Mouse (Mus musculus) kidney, postnatal 0 days (tissue): ENCODE results near the gene Ccp110. TPM values are rescaled to one million over a fixed set of nuclear protein-coding genes. Genes with fewer than 3 reads are reported as not detected.

Experiments used
- ATAC-seq: fragments of 200-750 bp; cut with Nextera tagmentation; replicated peaks from 2 replicates; pipeline ENCODE4 v1.8.0; 2017; ENCODE audit warnings: low read depth, moderate number of reproducible peaks, moderate TSS enrichment, moderate library complexity; ENCODE audit not compliant: low FRiP score
- DNase-seq: peaks from one replicate; pipeline ENCODE4 v3.0.0-alpha.2; 2016; ENCODE audit warnings: low spot score
- H3K27ac ChIP-seq: fragments of 300-500 bp; sonication (generic); 2 replicates; pipeline ENCODE4 v1.5.1; 2014; ENCODE audit warnings: mild to moderate bottlenecking
- H3K27me3 ChIP-seq: fragments of 300-500 bp; sonication (generic); 2 replicates; pipeline ENCODE4 v1.6.1; 2014; ENCODE audit warnings: low read length, mixed read lengths; ENCODE audit not compliant: insufficient read depth
- H3K36me3 ChIP-seq: fragments of 300-500 bp; sonication (generic); 2 replicates; pipeline ENCODE4 v1.6.1; 2014; ENCODE audit warnings: low read length, mixed read lengths; ENCODE audit not compliant: insufficient read depth
- H3K4me1 ChIP-seq: fragments of 300-500 bp; sonication (generic); replicated peaks from 2 replicates; pipeline ENCODE4 v1.6.1; 2014; ENCODE audit warnings: antibody characterized with exemption, low read length, mixed read lengths; ENCODE audit not compliant: insufficient read depth
- H3K4me2 ChIP-seq: fragments of 300-500 bp; sonication (generic); 2 replicates; pipeline ENCODE4 v1.6.1; 2014; ENCODE audit warnings: mild to moderate bottlenecking, low read length, moderate library complexity, mixed read lengths
- H3K4me3 ChIP-seq: fragments of 300-500 bp; sonication (generic); replicated peaks from 2 replicates; pipeline ENCODE4 v1.5.1; 2014; ENCODE audit warnings: low read depth, low read length
- H3K9ac ChIP-seq: fragments of 300-500 bp; sonication (generic); 2 replicates; pipeline ENCODE4 v1.6.1; 2014; ENCODE audit warnings: low read depth, low read length
- H3K9me3 ChIP-seq: fragments of 300-500 bp; sonication (generic); replicated peaks from 2 replicates; pipeline ENCODE4 v1.6.1; 2016; ENCODE audit warnings: low read length, inconsistent platforms, mixed read lengths
- CTCF ChIP-seq: IDR thresholded peaks from 2 replicates; pipeline ENCODE4 v1.5.1; 2016; ENCODE audit warnings: antibody characterized with exemption, low read depth, mild to moderate bottlenecking, moderate library complexity
- WGBS: fragments of 180-500 bp; shearing (Covaris S2); extraction: QIAGEN DNeasy Blood & Tissue Kit; methylation state at CpG from one replicate; pipeline ENCODE4 v1.1.7; 2014; 5-methylcytosine and 5-hydroxymethylcytosine counted together
- polyA plus RNA-seq: library from polyadenylated mRNA; unstranded; fragments of >200 nt; fragmentation: Nextera tagmentation; extraction: Ambion mirVana; gene quantifications from 2 replicates; pipeline ENCODE4 v1.2.1, GENCODE M21; 2015

The Ccp110 gene
- polyA plus RNA-seq, 1 experiment from 2014 or later, result 6.8 TPM

- Histone ChIP-seq H3K9me3 (no peaks in the 10 kb centered on the region), H3K4me2 (no peak overlapping the region), H3K36me3 (peaks cover 27% of the 10 kb centered on the region), H3K4me1 (0 out of 2 replicates have a peak, but pooled peaks cover 5% of the 10 kb centered on the region), H3K4me3 (no peak overlapping the region), H3K27ac (no peak overlapping the region), H3K9ac (no peak overlapping the region), H3K27me3 (no peaks in the 10 kb centered on the region)
- no peak for DNase-seq
- no peak for TF ChIP-seq CTCF
- ATAC-seq, result no peak
- 78% methylated on average over 6 of the region's 6 CpGs for WGBS
Measured at GRCm38 (mm10) chr7:118778561-118778960, 66.2 kb downstream of the Ccp110 start.

GRCm38 (mm10) chr7:118783305-118784001 lies 71.1 kb downstream of the Ccp110 start:
- H3K4me3 ChIP-seq, result no peak overlapping the region
- TF ChIP-seq CTCF, result no peak
- no peaks in the 10 kb centered on the region for H3K27me3 ChIP-seq
- H3K4me1 ChIP-seq, result no peaks in the 10 kb centered on the region
- H3K9ac ChIP-seq, result no peak overlapping the region
- no peak for DNase-seq
- no peak for ATAC-seq
- no peaks in the 10 kb centered on the region for H3K9me3 ChIP-seq
- H3K4me2 ChIP-seq, result no peak overlapping the region
- H3K36me3 ChIP-seq, result peaks cover 16% of the 10 kb centered on the region
- H3K27ac ChIP-seq, result no peak overlapping the region
- 90% methylated on average over 11 of the region's 11 CpGs for WGBS

GRCm38 (mm10) chr7:118786091-118786490 lies 73.7 kb downstream of the Ccp110 start:
- H3K4me2 ChIP-seq, result no peak overlapping the region
- TF ChIP-seq CTCF, result no peak
- H3K9ac ChIP-seq, result no peak overlapping the region
- peaks cover 4% of the 10 kb centered on the region for H3K36me3 ChIP-seq
- H3K27ac ChIP-seq, result no peak overlapping the region
- no peaks in the 10 kb centered on the region for H3K27me3 ChIP-seq
- ATAC-seq, result no peak
- 72% methylated on average over 6 of the region's 6 CpGs for WGBS
- H3K4me1 ChIP-seq, result no peaks in the 10 kb centered on the region
- no peaks in the 10 kb centered on the region for H3K9me3 ChIP-seq
- no peak for DNase-seq
- H3K4me3 ChIP-seq, result no peak overlapping the region

Other genes with a start within 250 kb of the Ccp110 start
- 4.8 and 5.0 TPM in 2 replicates for gene Itpripl2, start 220.6 kb upstream of the Ccp110 start, polyA plus RNA-seq
- 165 and 168 TPM in 2 replicates for gene Coq7, start 179.2 kb upstream of the Ccp110 start, polyA plus RNA-seq
- 1.3 and 1.6 TPM in 2 replicates for gene Tmc7, start 127.8 kb upstream of the Ccp110 start, polyA plus RNA-seq
- 0.91 and 1.3 TPM in 2 replicates for gene Tmc5, start 115.3 kb upstream of the Ccp110 start, polyA plus RNA-seq
- 139 and 148 TPM in 2 replicates for gene Gde1, start 6.8 kb upstream of the Ccp110 start, polyA plus RNA-seq
- 59.0 and 63.9 TPM in 2 replicates for gene Vps35l, start 27.7 kb downstream of the Ccp110 start, polyA plus RNA-seq
- gene Iqck, start 143.2 kb downstream of the Ccp110 start, polyA plus RNA-seq, result 2.5 and 2.9 TPM in 2 replicates
- 101 TPM in 2 replicates for gene Knop1, start 143.7 kb downstream of the Ccp110 start, polyA plus RNA-seq